Mouse (Mus musculus) midbrain, embryonic 12.5 days (tissue): Measurements from ENCODE around the gene Dennd1a. TPM values are rescaled to one million over a fixed set of nuclear protein-coding genes. Genes with fewer than 3 reads are reported as not detected.
A peak's percentile ranks its signal among the peaks of the same experiment; 100 is the strongest.

Experiments
- ATAC-seq: fragments of 200-750 bp; cut with Nextera tagmentation; 2 replicates; pipeline ENCODE4 v1.8.0; 2017; ENCODE audit warnings: low read depth, moderate TSS enrichment, moderate library complexity; ENCODE audit not compliant: low FRiP score
- H3K27ac ChIP-seq: fragments of 300-500 bp; sonication (generic); replicated peaks from 2 replicates; pipeline ENCODE4 v1.5.1; 2016; ENCODE audit warnings: mild to moderate bottlenecking
- H3K27me3 ChIP-seq: fragments of 300-500 bp; sonication (generic); 2 replicates; pipeline ENCODE4 v1.6.1; 2016; ENCODE audit warnings: mild to moderate bottlenecking
- H3K36me3 ChIP-seq: fragments of 300-500 bp; sonication (generic); 2 replicates; pipeline ENCODE4 v1.6.1; 2016
- H3K4me1 ChIP-seq: fragments of 300-500 bp; sonication (generic); 2 replicates; pipeline ENCODE4 v1.6.1; 2016
- H3K4me2 ChIP-seq: fragments of 300-500 bp; sonication (generic); replicated peaks from 2 replicates; pipeline ENCODE4 v1.6.1; 2016; ENCODE audit warnings: mild to moderate bottlenecking, moderate library complexity
- H3K4me3 ChIP-seq: fragments of 300-500 bp; sonication (generic); 2 replicates; pipeline ENCODE4 v1.5.1; 2016; ENCODE audit warnings: mild to moderate bottlenecking
- H3K9ac ChIP-seq: fragments of 300-500 bp; sonication (generic); replicated peaks from 2 replicates; pipeline ENCODE4 v1.6.1; 2016; ENCODE audit warnings: mild to moderate bottlenecking, moderate library complexity
- H3K9me3 ChIP-seq: fragments of 300-500 bp; sonication (generic); 2 replicates; pipeline ENCODE4 v1.6.1; 2016; ENCODE audit warnings: mild to moderate bottlenecking
- WGBS: fragments of 180-500 bp; shearing (Covaris S2); methylation state at CpG from one replicate; pipeline ENCODE4 v1.1.7; 2016; 5-methylcytosine and 5-hydroxymethylcytosine counted together
- polyA plus RNA-seq: library from polyadenylated mRNA; unstranded; fragments of >200 nt; fragmentation: Nextera tagmentation; extraction: Ambion mirVana; gene quantifications from 2 replicates; pipeline ENCODE4 v1.2.1, GENCODE M21; 2016

The Dennd1a gene
- polyA plus RNA-seq, 1 experiment from 2014 or later, result 25.6 TPM

GRCm38 (mm10) chr2:37838202-37838984 lies 448.8 kb downstream of the Dennd1a start:
- H3K4me2 ChIP-seq, result no peak overlapping the region
- H3K4me1 ChIP-seq, result peaks cover 22% of the 10 kb centered on the region
- H3K9ac ChIP-seq, result no peak overlapping the region
- H3K4me3 ChIP-seq, result no peak overlapping the region
- no peak overlapping the region for H3K27ac ChIP-seq
- 0 out of 2 replicates have a peak, but pooled peaks cover 4% of the 10 kb centered on the region for H3K27me3 ChIP-seq
- H3K36me3 ChIP-seq, result no peaks in the 10 kb centered on the region
- H3K9me3 ChIP-seq, result no peaks in the 10 kb centered on the region
- whole genome bisulfite sequencing, result 88% methylated on average over 7 of the region's 7 CpGs
- ATAC-seq, result no peak

- no peak for ATAC-seq
- WGBS, result 98% methylated on average over 3 of the region's 3 CpGs
- Histone ChIP-seq H3K9me3 (no peaks in the 10 kb centered on the region), H3K4me1 (peaks cover 18% of the 10 kb centered on the region), H3K9ac (no peak overlapping the region), H3K4me3 (no peak overlapping the region), H3K27me3 (0 out of 2 replicates have a peak, but pooled peaks cover 4% of the 10 kb centered on the region), H3K4me2 (no peak overlapping the region), H3K36me3 (no peaks in the 10 kb centered on the region; the same call in 1 of the 2 replicates), H3K27ac (no peak overlapping the region)
Observed at GRCm38 (mm10) chr2:37837542-37837941, 449.6 kb downstream of the Dennd1a start.

GRCm38 (mm10) chr2:37836926-37837325 lies 450.3 kb downstream of the Dennd1a start:
- Histone ChIP-seq H3K9me3 (no peaks in the 10 kb centered on the region), H3K36me3 (no peaks in the 10 kb centered on the region; the same call in 1 of the 2 replicates)
- WGBS, result 99% methylated on average over 3 of the region's 3 CpGs

GRCm38 (mm10) chr2:37832253-37832652 lies 454.9 kb downstream of the Dennd1a start:
- 74% methylated on average over 10 of the region's 10 CpGs for WGBS
- H3K27ac ChIP-seq, result peak overlapping the region; percentile 52
- no peak overlapping the region for H3K4me2 ChIP-seq
- H3K9me3 ChIP-seq, result no peaks in the 10 kb centered on the region
- peaks cover 35% of the 10 kb centered on the region for H3K4me1 ChIP-seq
- no peaks in the 10 kb centered on the region; the same call in 1 of the 2 replicates for H3K36me3 ChIP-seq
- H3K27me3 ChIP-seq, result no peaks in the 10 kb centered on the region
- no peak overlapping the region for H3K9ac ChIP-seq
- ATAC-seq, result no peak
- H3K4me3 ChIP-seq, result no peak overlapping the region

More at GRCm38 (mm10) chr2:37836926-37837325, 450.3 kb downstream of the Dennd1a start:
- 0 out of 2 replicates have a peak, but pooled peaks cover 4% of the 10 kb centered on the region for H3K27me3 ChIP-seq
- H3K9ac ChIP-seq, result no peak overlapping the region
- peaks cover 18% of the 10 kb centered on the region; the same call in 1 of the 2 replicates for H3K4me1 ChIP-seq
- ATAC-seq, result no peak
- H3K27ac ChIP-seq, result no peak overlapping the region
- no peak overlapping the region for H3K4me3 ChIP-seq
- H3K4me2 ChIP-seq, result no peak overlapping the region

- no peaks in the 10 kb centered on the region for H3K27me3 ChIP-seq
- H3K4me1 ChIP-seq, result peaks cover 35% of the 10 kb centered on the region
- H3K4me3 ChIP-seq, result no peak overlapping the region
- H3K36me3 ChIP-seq, result no peaks in the 10 kb centered on the region; the same call in 1 of the 2 replicates
- H3K4me2 ChIP-seq, result no peak overlapping the region
- 21% methylated on average over 9 of the region's 9 CpGs for WGBS
- no peak overlapping the region for H3K9ac ChIP-seq
- no peaks in the 10 kb centered on the region for H3K9me3 ChIP-seq
- ATAC-seq, result peak; percentile 86
- H3K27ac ChIP-seq, result peak overlapping the region; percentile 66
Observed at GRCm38 (mm10) chr2:37829758-37830275, 457.4 kb downstream of the Dennd1a start.

GRCm38 (mm10) chr2:37823826-37824225 lies 463.4 kb downstream of the Dennd1a start:
- Histone ChIP-seq H3K27ac (no peak overlapping the region), H3K27me3 (no peaks in the 10 kb centered on the region), H3K4me3 (no peak overlapping the region), H3K9me3 (no peaks in the 10 kb centered on the region), H3K36me3 (no peaks in the 10 kb centered on the region), H3K4me1 (peaks cover 22% of the 10 kb centered on the region), H3K9ac (no peak overlapping the region), H3K4me2 (no peak overlapping the region)
- ATAC-seq, result no peak
- WGBS, result 84% methylated on average over 2 of the region's 2 CpGs

- Histone ChIP-seq H3K9me3 (no peaks in the 10 kb centered on the region), H3K9ac (no peak overlapping the region), H3K4me2 (no peak overlapping the region), H3K27ac (no peak overlapping the region), H3K27me3 (no peaks in the 10 kb centered on the region), H3K36me3 (no peaks in the 10 kb centered on the region), H3K4me1 (peaks cover 35% of the 10 kb centered on the region), H3K4me3 (no peak overlapping the region)
- 53% methylated on average over 5 of the region's 5 CpGs for WGBS
- no peak for ATAC-seq
Observed at GRCm38 (mm10) chr2:37822122-37822521, 465.1 kb downstream of the Dennd1a start.

- Histone ChIP-seq H3K27ac (peak overlapping the region; percentile 69), H3K4me1 (peaks cover 35% of the 10 kb centered on the region), H3K9ac (no peak overlapping the region), H3K36me3 (no peaks in the 10 kb centered on the region), H3K27me3 (peaks cover 12% of the 10 kb centered on the region), H3K4me2 (no peak overlapping the region), H3K4me3 (no peak overlapping the region), H3K9me3 (no peaks in the 10 kb centered on the region)
- ATAC-seq, result no peak
- 57% methylated on average over 4 of the region's 4 CpGs for WGBS
Observed at GRCm38 (mm10) chr2:37819526-37820152, 467.6 kb downstream of the Dennd1a start.

- 5% methylated on average over 5 of the region's 5 CpGs for WGBS
- Histone ChIP-seq H3K4me3 (no peak overlapping the region), H3K27ac (peak overlapping the region; percentile 69), H3K4me1 (peaks cover 35% of the 10 kb centered on the region), H3K4me2 (no peak overlapping the region), H3K27me3 (peaks cover 15% of the 10 kb centered on the region), H3K36me3 (no peaks in the 10 kb centered on the region), H3K9ac (no peak overlapping the region), H3K9me3 (no peaks in the 10 kb centered on the region)
- peak; percentile 48; the same call in 1 of the 2 replicates for ATAC-seq
Observed at GRCm38 (mm10) chr2:37818761-37819525, 468.2 kb downstream of the Dennd1a start.

- H3K4me1 ChIP-seq, result peaks cover 46% of the 10 kb centered on the region
- H3K27ac ChIP-seq, result no peak overlapping the region
- no peaks in the 10 kb centered on the region for H3K9me3 ChIP-seq
- H3K9ac ChIP-seq, result no peak overlapping the region
- H3K4me2 ChIP-seq, result no peak overlapping the region
- WGBS, result 10% methylated on average over 3 of the region's 3 CpGs
- H3K27me3 ChIP-seq, result peaks cover 15% of the 10 kb centered on the region
- H3K4me3 ChIP-seq, result no peak overlapping the region
- peak; percentile 39; the same call in 1 of the 2 replicates for ATAC-seq
- no peaks in the 10 kb centered on the region for H3K36me3 ChIP-seq
Observed at GRCm38 (mm10) chr2:37815676-37816075, 471.5 kb downstream of the Dennd1a start.

- 82% methylated on average over 8 of the region's 8 CpGs for WGBS
- Histone ChIP-seq H3K9ac (no peak overlapping the region), H3K27ac (no peak overlapping the region), H3K27me3 (peaks cover 15% of the 10 kb centered on the region), H3K9me3 (no peaks in the 10 kb centered on the region), H3K4me2 (no peak overlapping the region), H3K36me3 (no peaks in the 10 kb centered on the region), H3K4me3 (no peak overlapping the region), H3K4me1 (peaks cover 42% of the 10 kb centered on the region)
- no peak for ATAC-seq
Observed at GRCm38 (mm10) chr2:37814820-37815361, 472.3 kb downstream of the Dennd1a start.
